ENCODE assay signal across 8 mouse cellular contexts in genomic region chr3:95174011-95174592, GRCm38 (mm10). TPM values are rescaled to one million over a fixed set of nuclear protein-coding genes. Genes with fewer than 3 reads are reported as not detected.
DNase-seq lines count a peak whose midpoint lies in the region; ATAC-seq and TF ChIP-seq lines count a peak whose summit lies in the region.

No protein-coding gene starts in this region.

- ATAC-seq in activated CD4-positive, CD25-positive, alpha-beta regulatory T cell, adult 4 months: peak; percentile 78
- peak; percentile 96 for ATAC-seq in megakaryocyte, adult 5-6 weeks (ENCODE audit: poor library complexity, severe bottlenecking)

- H3K4me3 ChIP-seq in cortical plate, adult 2 months (ENCODE audit: insufficient read depth, low read length): no peak overlapping the region

- no peaks in the 10 kb centered on the region for H3K4me1 ChIP-seq in cortical plate, adult 2 months (ENCODE audit: control insufficient read depth, insufficient read depth, low read length)

- peak; percentile 89 for DNase-seq in gastrocnemius, postnatal 14 days
- peak; percentile 56 for DNase-seq in hindlimb bud, embryonic 11.5 days (ENCODE audit: extremely low spot score, low read depth, low spot score)
- DNase-seq in left cerebral cortex, adult 18-20 months (ENCODE audit: low spot score in 2 of 2): peak; percentile 79 to 83
- DNase-seq in right cerebral cortex, adult 2 months (ENCODE audit: low spot score in 2 of 2): peak; percentile 73 to 74
- peak; percentile 90 for DNase-seq in urinary bladder, postnatal 14 days (ENCODE audit: low spot score)

- H3K27ac ChIP-seq in cortical plate, adult 2 months (ENCODE audit: insufficient read depth, low read length): no peak overlapping the region

- TF ChIP-seq POLR2A in cortical plate, adult 2 months (IDR thresholded peaks at IDR 0.05; ENCODE audit: extremely low read depth, insufficient read depth, low read length): no peak

- TF ChIP-seq CTCF in cortical plate, adult 2 months (IDR thresholded peaks at IDR 0.05; ENCODE audit: extremely low read depth, insufficient read depth, low read length): peak; percentile 68

- intact Hi-C loops in gastrocnemius, postnatal 14 days (cut with DNase I; ENCODE audit: low total_unique reads): loop anchor here (5.0 kb wide), 1 partner anchor 37 kb away; no protein-coding TSS in a partner anchor

RNA-seq across cellular contexts. Expression of gene Sema6c, which starts 13.8 kb away (rescaled TPM):
- not detected for polyA plus RNA-seq in activated CD4-positive, CD25-positive, alpha-beta regulatory T cell, adult 4 months (2017; shearing (Covaris generic))
- polyA plus RNA-seq in cortical plate, adult 2 months (2012; rRNA removed): 26.1 and 29.0 TPM in 2 replicates
- total RNA-seq in gastrocnemius, postnatal 14 days (2021): 100 to 1,000 TPM in 1 of 2 experiments, 10 to 100 TPM in 1; 97.1 to 106 TPM
- 10 to 100 TPM; 24.4 to 27.0 TPM for total RNA-seq in left cerebral cortex, adult 18-20 months (2021)
- total RNA-seq in megakaryocyte, adult 5-6 weeks (2015): 0.04 TPM in 1 of 2 replicates, not detected in the other
- not detected in 2 replicates for total RNA-seq in megakaryocyte, adult 5-6 weeks (2017)

RNA-seq across cellular contexts. Expression of gene Tnfaip8l2, which starts 31.9 kb away (rescaled TPM):
- polyA plus RNA-seq in activated CD4-positive, CD25-positive, alpha-beta regulatory T cell, adult 4 months (2017; shearing (Covaris generic)): 100 to 1,000 TPM; 216 to 232 TPM
- 5.1 and 5.2 TPM in 2 replicates for polyA plus RNA-seq in cortical plate, adult 2 months (2012; rRNA removed)
- under 1 TPM; 0.82 to 0.92 TPM for total RNA-seq in gastrocnemius, postnatal 14 days (2021)
- 1 to 10 TPM; 1.5 to 1.6 TPM for total RNA-seq in left cerebral cortex, adult 18-20 months (2021)
- 77.5 and 85.2 TPM in 2 replicates for total RNA-seq in megakaryocyte, adult 5-6 weeks (2015)
- total RNA-seq in megakaryocyte, adult 5-6 weeks (2017): 103 and 115 TPM in 2 replicates

RNA-seq across cellular contexts. Expression of gene Lysmd1, which starts 40.2 kb away (rescaled TPM):
- 10 to 100 TPM; 21.1 to 22.9 TPM for polyA plus RNA-seq in activated CD4-positive, CD25-positive, alpha-beta regulatory T cell, adult 4 months (2017; shearing (Covaris generic))
- 21.4 and 21.6 TPM in 2 replicates for polyA plus RNA-seq in cortical plate, adult 2 months (2012; rRNA removed)
- 1 to 10 TPM; 7.4 to 8.4 TPM for total RNA-seq in gastrocnemius, postnatal 14 days (2021)
- 10 to 100 TPM; 15.8 to 17.1 TPM for total RNA-seq in left cerebral cortex, adult 18-20 months (2021)
- total RNA-seq in megakaryocyte, adult 5-6 weeks (2015): 3.3 and 3.8 TPM in 2 replicates
- 4.4 and 5.0 TPM in 2 replicates for total RNA-seq in megakaryocyte, adult 5-6 weeks (2017)

RNA-seq across cellular contexts. Expression of gene Scnm1, which starts 40.3 kb away (rescaled TPM):
- polyA plus RNA-seq in activated CD4-positive, CD25-positive, alpha-beta regulatory T cell, adult 4 months (2017; shearing (Covaris generic)): 10 to 100 TPM; 67.2 to 99.2 TPM
- 114 and 124 TPM in 2 replicates for polyA plus RNA-seq in cortical plate, adult 2 months (2012; rRNA removed)
- total RNA-seq in gastrocnemius, postnatal 14 days (2021): 10 to 100 TPM; 31.8 to 40.5 TPM
- total RNA-seq in left cerebral cortex, adult 18-20 months (2021): 10 to 100 TPM; 45.3 to 47.6 TPM
- total RNA-seq in megakaryocyte, adult 5-6 weeks (2015): 51.3 and 61.3 TPM in 2 replicates
- 68.0 and 72.8 TPM in 2 replicates for total RNA-seq in megakaryocyte, adult 5-6 weeks (2017)

RNA-seq across cellular contexts. Expression of gene Gabpb2, which starts 43.6 kb away (rescaled TPM):
- polyA plus RNA-seq in activated CD4-positive, CD25-positive, alpha-beta regulatory T cell, adult 4 months (2017; shearing (Covaris generic)): 10 to 100 TPM; 31.0 to 34.7 TPM
- 12.1 and 12.8 TPM in 2 replicates for polyA plus RNA-seq in cortical plate, adult 2 months (2012; rRNA removed)
- 1 to 10 TPM; 7.3 to 8.1 TPM for total RNA-seq in gastrocnemius, postnatal 14 days (2021)
- 10 to 100 TPM in 1 of 2 experiments, 1 to 10 TPM in 1; 9.6 to 10.4 TPM for total RNA-seq in left cerebral cortex, adult 18-20 months (2021)
- total RNA-seq in megakaryocyte, adult 5-6 weeks (2015): 37.6 and 39.3 TPM in 2 replicates
- total RNA-seq in megakaryocyte, adult 5-6 weeks (2017): 64.2 and 73.3 TPM in 2 replicates

Comparison
In these comparisons a context has a peak if more than half of its experiments do, and no peak if none do; other contexts are left out.
1. RNA of gene Sema6c, which starts 13.8 kb away (total RNA-seq): 97.1 to 106 TPM in gastrocnemius, postnatal 14 days and 24.4 to 27.0 TPM in left cerebral cortex, adult 18-20 months; 0.04 TPM in megakaryocyte, adult 5-6 weeks; every median in the first group is over 10 times any median in the second.
2. RNA of gene Tnfaip8l2, which starts 31.9 kb away (total RNA-seq): 77.5 to 115 TPM in megakaryocyte, adult 5-6 weeks; 1.5 to 1.6 TPM in left cerebral cortex, adult 18-20 months and 0.82 to 0.92 TPM in gastrocnemius, postnatal 14 days; every median in the first group is over 10 times any median in the second.
3. Peak in every context shown above with its lines, with median percentiles within 50 percentile points of each other: DNase-seq.